Mouse (Mus musculus) urinary bladder, postnatal 36 days (tissue): ENCODE measurements around the gene Ly75.

ENCODE experiments used
- DNase-seq, 2 experiments: peaks; one replicate each; pipeline ENCODE4 v3.0.0; 2022; ENCODE audit warnings: low spot score in 2 of 2, mixed read lengths in 1 of 2

The Ly75 gene

GRCm38 (mm10) chr2:60370188-60370587, 12.9 kb downstream of the Ly75 start:
- DNase-seq: no peak

GRCm38 (mm10) chr2:60369454-60369853, 13.6 kb downstream of the Ly75 start:
- DNase-seq: no peak

- DNase-seq: no peak
Observed at GRCm38 (mm10) chr2:60367871-60368270, 15.2 kb downstream of the Ly75 start.

- DNase-seq: no peak
Observed at GRCm38 (mm10) chr2:60367204-60367603, 15.9 kb downstream of the Ly75 start.

- DNase-seq: no peak
Observed at GRCm38 (mm10) chr2:60365820-60366610, 17.1 kb downstream of the Ly75 start.

- no peak for DNase-seq
Observed at GRCm38 (mm10) chr2:60365138-60365775, 17.8 kb downstream of the Ly75 start.

- no peak for DNase-seq
Observed at GRCm38 (mm10) chr2:60362146-60362545, 21.0 kb downstream of the Ly75 start.

- no peak for DNase-seq
Observed at GRCm38 (mm10) chr2:60359796-60360195, 23.3 kb downstream of the Ly75 start.

- DNase-seq: no peak
Observed at GRCm38 (mm10) chr2:60355388-60355683, 27.8 kb downstream of the Ly75 start.

- DNase-seq: no peak
Observed at GRCm38 (mm10) chr2:60354541-60355387, 28.3 kb downstream of the Ly75 start.

GRCm38 (mm10) chr2:60352296-60352695, 30.8 kb downstream of the Ly75 start:
- DNase-seq: no peak

- no peak for DNase-seq
Observed at GRCm38 (mm10) chr2:60351781-60352180, 31.3 kb downstream of the Ly75 start.

- no peak for DNase-seq
Observed at GRCm38 (mm10) chr2:60347875-60348274, 35.2 kb downstream of the Ly75 start.

- DNase-seq: no peak
Observed at GRCm38 (mm10) chr2:60346531-60346930, 36.6 kb downstream of the Ly75 start.

- DNase-seq: no peak
Observed at GRCm38 (mm10) chr2:60345717-60346116, 37.4 kb downstream of the Ly75 start.

GRCm38 (mm10) chr2:60343607-60344289, 39.4 kb downstream of the Ly75 start:
- DNase-seq: no peak

- DNase-seq: no peak
Observed at GRCm38 (mm10) chr2:60342107-60342880, 40.8 kb downstream of the Ly75 start.

GRCm38 (mm10) chr2:60337937-60338336, 45.2 kb downstream of the Ly75 start:
- no peak for DNase-seq

- DNase-seq: no peak
Observed at GRCm38 (mm10) chr2:60328641-60329040, 54.5 kb downstream of the Ly75 start.

- DNase-seq: no peak
Observed at GRCm38 (mm10) chr2:60327581-60327980, 55.5 kb downstream of the Ly75 start.

- no peak for DNase-seq
Observed at GRCm38 (mm10) chr2:60326948-60327347, 56.2 kb downstream of the Ly75 start.
